Mouse (Mus musculus): ENCODE results near the gene Tef. TPM values are rescaled to one million over a fixed set of nuclear protein-coding genes. Genes with fewer than 3 reads are reported as not detected.

The Tef gene
- polyA plus RNA-seq, 1 experiment = 95.4 TPM

DNA sequence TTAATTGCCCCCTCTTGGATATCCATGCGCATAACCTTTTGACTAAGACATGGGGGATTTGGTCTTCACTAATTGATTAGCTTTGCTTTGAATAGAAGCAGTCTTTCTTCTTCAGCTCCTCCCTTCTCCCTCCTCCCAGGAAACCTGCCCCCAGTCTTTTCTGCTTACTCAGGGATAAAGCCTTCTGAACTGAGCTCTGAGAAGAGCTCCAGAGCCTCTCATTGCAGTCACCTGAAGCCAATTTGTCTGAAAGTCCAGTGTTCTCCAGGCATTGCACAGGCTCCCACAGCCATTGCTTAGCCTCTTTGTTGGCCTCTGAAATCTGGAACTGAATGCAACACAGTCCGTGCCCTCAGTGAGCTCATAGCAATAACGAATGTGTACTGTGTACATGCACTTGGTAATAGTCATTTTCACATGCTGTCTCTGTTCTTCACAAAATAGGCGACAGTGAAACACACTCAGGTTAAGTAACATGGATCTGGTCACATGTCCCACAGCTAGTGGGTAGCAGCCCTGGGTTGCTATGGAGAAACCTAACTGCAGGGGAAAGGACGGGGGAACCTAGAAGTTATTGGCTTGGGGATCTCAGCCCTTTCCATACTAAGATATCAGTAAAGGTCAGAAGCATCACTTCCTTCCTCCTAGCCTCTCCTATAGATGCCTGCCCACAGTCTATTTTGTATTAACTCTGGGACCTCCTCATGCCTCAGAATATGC is 11.9 kb downstream of the Tef start:
- WGBS = 68% methylated on average over 5 of the region's 5 CpGs
- no peak overlapping the region for H3K4me3 ChIP-seq (replicated peaks; ENCODE audit: extremely low read depth, low read depth, low read length)
- peaks cover 15% of the 10 kb centered on the region for H3K4me1 ChIP-seq (ENCODE audit: control insufficient read depth, insufficient read depth, low read length)
- no peak for DNase-seq
- TF ChIP-seq CTCF (IDR thresholded peaks at IDR 0.05; ENCODE audit: insufficient read depth, low read length) (no peak), POLR2A (IDR thresholded peaks at IDR 0.05; ENCODE audit: borderline replicate concordance, extremely low read depth, low read depth, low read length) (no peak)

DNA sequence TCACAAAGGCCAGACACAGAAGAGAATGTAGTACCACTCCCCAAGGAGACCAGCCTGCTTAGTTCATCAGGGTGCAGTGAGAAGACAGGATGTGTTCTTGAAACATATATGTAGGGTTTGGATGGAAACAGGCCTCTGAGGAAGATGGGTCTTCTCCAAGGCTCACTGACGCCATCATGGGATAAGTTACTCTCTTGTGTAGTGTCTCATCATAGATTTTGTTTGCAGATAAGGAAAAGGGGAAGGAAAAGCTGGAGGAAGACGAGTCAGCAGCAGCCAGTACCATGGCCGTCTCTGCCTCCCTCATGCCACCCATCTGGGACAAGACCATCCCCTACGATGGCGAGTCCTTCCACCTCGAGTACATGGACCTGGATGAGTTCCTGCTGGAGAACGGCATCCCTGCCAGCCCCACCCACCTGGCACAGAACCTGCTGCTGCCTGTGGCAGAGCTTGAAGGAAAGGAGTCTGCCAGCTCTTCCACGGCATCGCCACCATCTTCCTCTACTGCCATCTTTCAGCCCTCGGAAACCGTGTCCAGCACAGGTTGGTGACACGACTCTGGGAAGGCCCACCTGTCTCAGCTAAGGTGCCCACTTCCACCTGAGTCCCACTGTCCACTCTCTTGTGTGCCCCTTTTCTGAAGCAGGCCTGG is 12.6 kb downstream of the Tef start:
- H3K4me1 ChIP-seq (ENCODE audit: control insufficient read depth, insufficient read depth, low read length) = peaks cover 10% of the 10 kb centered on the region
- DNase-seq = no peak
- no peak for TF ChIP-seq POLR2A (IDR thresholded peaks at IDR 0.05; ENCODE audit: borderline replicate concordance, extremely low read depth, low read depth, low read length)
- 66% methylated on average over 12 of the region's 12 CpGs for WGBS
- no peak overlapping the region for H3K4me3 ChIP-seq (replicated peaks; ENCODE audit: extremely low read depth, low read depth, low read length)

DNA sequence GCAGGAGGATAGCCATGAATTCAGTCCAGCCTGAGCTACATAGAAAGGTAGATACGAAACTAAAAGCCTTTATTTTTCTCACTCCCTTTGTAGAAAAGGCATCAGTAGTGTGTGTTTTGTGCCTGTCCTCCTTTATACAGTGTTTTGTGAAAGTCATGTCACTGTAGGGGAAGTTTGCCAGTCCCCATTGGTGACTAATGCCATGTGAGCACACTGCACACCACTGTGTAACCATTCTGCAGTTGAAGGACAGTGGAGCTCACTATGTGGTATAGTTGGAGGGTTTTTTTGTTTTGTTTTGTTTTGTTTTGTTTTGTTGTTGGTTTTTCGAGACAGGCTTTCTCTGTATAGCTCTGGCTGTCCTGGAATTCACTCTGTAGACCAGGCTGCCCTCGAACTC is 16.2 kb downstream of the Tef start:
- no peak for TF ChIP-seq POLR2A (IDR thresholded peaks at IDR 0.05; ENCODE audit: borderline replicate concordance, extremely low read depth, low read depth, low read length)
- no peak for TF ChIP-seq CTCF (IDR thresholded peaks at IDR 0.05; ENCODE audit: insufficient read depth, low read length)
- no peak for DNase-seq
- 0 out of 2 replicates have a peak, but pooled peaks cover 2% of the 10 kb centered on the region for H3K4me1 ChIP-seq (ENCODE audit: control insufficient read depth, insufficient read depth, low read length)
- 91% methylated on average over 3 of the region's 3 CpGs for WGBS
- no peak overlapping the region for H3K4me3 ChIP-seq (replicated peaks; ENCODE audit: extremely low read depth, low read depth, low read length)

DNA sequence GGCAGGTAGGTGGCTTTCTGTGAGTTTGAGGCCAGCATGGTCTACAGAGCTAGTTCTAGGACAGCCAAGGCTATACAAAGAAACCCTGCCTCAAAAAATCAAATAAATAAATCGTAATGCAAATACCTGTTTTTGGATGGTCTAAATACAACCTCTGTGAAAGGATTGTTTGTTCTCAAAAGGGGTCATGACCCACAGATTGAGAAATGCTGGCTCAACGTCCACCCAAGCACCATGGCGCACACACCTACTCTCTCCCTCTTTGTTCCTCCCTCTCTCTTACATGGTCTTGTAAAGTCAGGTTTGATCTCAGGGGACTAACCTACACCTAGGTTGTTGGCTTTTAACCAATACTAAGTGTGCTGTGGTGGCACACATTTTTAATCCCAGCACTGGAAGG is 20.4 kb downstream of the Tef start:
- H3K4me3 ChIP-seq (replicated peaks; ENCODE audit: extremely low read depth, low read depth, low read length) = no peak overlapping the region
- no peaks in the 10 kb centered on the region for H3K4me1 ChIP-seq (ENCODE audit: control insufficient read depth, insufficient read depth, low read length)
- TF ChIP-seq POLR2A (IDR thresholded peaks at IDR 0.05; ENCODE audit: borderline replicate concordance, extremely low read depth, low read depth, low read length) (no peak), CTCF (IDR thresholded peaks at IDR 0.05; ENCODE audit: insufficient read depth, low read length) (no peak)
- WGBS = 73% methylated on average over 3 of the region's 3 CpGs
- DNase-seq = no peak

DNA sequence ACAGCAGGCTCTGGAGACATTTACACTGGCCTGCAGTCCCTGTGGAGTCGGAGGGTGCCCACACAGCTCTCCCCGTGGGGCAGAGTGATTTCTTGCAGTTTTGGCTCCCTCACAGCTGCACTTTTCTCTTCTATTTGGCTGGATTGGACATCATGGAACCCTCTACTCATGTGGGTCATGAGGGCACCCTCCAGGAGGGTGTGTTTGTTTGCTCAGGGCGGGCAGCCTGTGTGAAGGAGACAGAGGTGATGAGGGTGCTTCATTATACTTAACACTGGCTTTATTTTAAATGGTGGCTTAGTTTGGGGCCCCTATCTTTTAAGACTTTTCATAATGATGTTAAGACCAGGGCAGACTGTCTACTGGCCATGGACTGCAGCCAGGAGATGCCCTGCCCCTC is 22.6 kb downstream of the Tef start:
- Histone ChIP-seq H3K4me3 (replicated peaks; ENCODE audit: extremely low read depth, low read depth, low read length) (no peak overlapping the region), H3K4me1 (ENCODE audit: control insufficient read depth, insufficient read depth, low read length) (no peaks in the 10 kb centered on the region)
- 57% methylated on average over 3 of the region's 3 CpGs for WGBS
- TF ChIP-seq CTCF (IDR thresholded peaks at IDR 0.05; ENCODE audit: insufficient read depth, low read length) (no peak), POLR2A (IDR thresholded peaks at IDR 0.05; ENCODE audit: borderline replicate concordance, extremely low read depth, low read depth, low read length) (no peak)
- no peak for DNase-seq

DNA sequence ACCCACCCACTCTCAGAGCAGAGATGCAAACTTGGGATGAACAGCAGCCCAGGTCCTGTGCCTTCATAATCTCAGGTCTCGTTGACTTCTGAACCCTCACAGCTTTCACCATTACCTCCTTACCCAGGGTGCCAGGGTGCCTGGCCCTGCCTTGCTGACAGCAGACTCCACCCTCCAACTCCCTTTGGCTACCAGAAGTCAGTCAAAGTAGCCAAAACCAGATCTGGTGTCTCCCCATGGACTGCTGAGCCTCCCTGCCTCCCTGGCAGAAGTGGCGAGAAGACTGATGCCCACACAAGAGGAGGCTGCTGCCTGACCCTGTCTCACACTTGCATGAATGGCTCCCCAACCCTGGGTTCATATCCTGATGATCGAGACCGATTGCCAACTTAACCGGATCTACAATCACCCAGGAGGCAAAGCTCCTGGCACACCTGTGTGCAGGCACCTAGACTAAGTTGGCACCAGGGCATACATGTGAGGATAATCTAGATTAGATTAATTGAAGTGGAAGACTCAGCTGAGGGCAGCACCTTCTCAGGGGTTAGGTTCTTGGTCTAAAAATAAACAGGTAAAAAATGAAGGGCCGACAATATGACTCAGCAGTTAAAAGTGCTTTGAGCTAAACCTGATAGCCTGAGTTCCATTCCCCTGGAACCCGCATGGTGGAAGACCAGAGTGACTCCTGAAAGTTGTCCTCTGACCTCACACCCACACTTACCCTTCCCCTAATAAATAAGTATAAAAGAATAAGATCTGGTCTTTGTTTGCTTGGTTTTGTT is 26.4 kb downstream of the Tef start:
- WGBS = 74% methylated on average over 7 of the region's 7 CpGs
- peaks cover 2% of the 10 kb centered on the region; the same call in 1 of the 2 replicates for H3K4me1 ChIP-seq (ENCODE audit: control insufficient read depth, insufficient read depth, low read length)
- DNase-seq = no peak
- H3K4me3 ChIP-seq (replicated peaks; ENCODE audit: extremely low read depth, low read depth, low read length) = no peak overlapping the region
- TF ChIP-seq CTCF (IDR thresholded peaks at IDR 0.05; ENCODE audit: insufficient read depth, low read length) (no peak), POLR2A (IDR thresholded peaks at IDR 0.05; ENCODE audit: borderline replicate concordance, extremely low read depth, low read depth, low read length) (no peak)

DNA sequence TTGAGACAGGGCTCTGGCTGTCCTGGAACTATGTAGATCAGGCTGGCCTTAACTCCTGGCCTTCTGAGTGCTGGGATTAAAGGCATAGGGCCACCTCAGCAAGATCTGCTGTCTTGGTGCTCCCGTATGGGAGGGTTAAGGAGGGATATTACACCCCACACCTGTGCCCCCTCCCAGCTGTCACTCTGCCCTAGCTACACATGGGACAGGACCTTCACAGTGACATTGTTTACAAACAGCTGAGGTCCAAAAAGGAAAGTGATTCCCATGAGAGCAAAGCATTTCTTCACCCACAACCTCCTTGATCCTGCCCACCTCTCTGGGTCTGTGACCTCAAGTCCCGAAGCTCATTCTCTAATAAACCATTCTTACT is 27.0 kb downstream of the Tef start:
- 69% methylated on average over 2 of the region's 2 CpGs for WGBS
- TF ChIP-seq POLR2A (IDR thresholded peaks at IDR 0.05; ENCODE audit: borderline replicate concordance, extremely low read depth, low read depth, low read length) (no peak), CTCF (IDR thresholded peaks at IDR 0.05; ENCODE audit: insufficient read depth, low read length) (no peak)

DNA sequence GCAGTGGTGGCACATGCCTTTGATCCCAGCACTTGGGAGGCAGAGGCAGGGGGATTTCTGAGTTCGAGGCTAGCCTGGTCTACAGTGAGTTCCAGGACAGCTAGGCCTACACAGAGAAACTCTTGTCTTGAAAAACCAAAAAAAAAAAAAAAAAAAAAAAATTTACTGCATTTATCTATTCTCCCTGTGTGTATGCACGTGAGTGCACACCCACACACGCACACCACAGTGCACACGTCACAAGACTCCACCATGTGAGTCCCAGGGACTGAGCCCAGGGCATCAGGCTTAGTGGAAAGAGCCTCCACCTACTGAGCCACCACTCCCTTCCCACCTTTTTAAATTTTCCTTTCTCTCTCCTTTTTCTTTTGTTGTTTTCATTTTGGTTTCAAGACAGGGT is 28.3 kb downstream of the Tef start:
- no peak for DNase-seq
- peaks cover 2% of the 10 kb centered on the region; the same call in 1 of the 2 replicates for H3K4me1 ChIP-seq (ENCODE audit: control insufficient read depth, insufficient read depth, low read length)
- TF ChIP-seq POLR2A (IDR thresholded peaks at IDR 0.05; ENCODE audit: borderline replicate concordance, extremely low read depth, low read depth, low read length) (no peak), CTCF (IDR thresholded peaks at IDR 0.05; ENCODE audit: insufficient read depth, low read length) (no peak)
- 87% methylated on average over 4 of the region's 4 CpGs for WGBS
- H3K4me3 ChIP-seq (replicated peaks; ENCODE audit: extremely low read depth, low read depth, low read length) = no peak overlapping the region

More for the DNA sequence above, 27.0 kb downstream of the Tef start:
- Histone ChIP-seq H3K4me3 (replicated peaks; ENCODE audit: extremely low read depth, low read depth, low read length) (no peak overlapping the region), H3K4me1 (ENCODE audit: control insufficient read depth, insufficient read depth, low read length) (peaks cover 2% of the 10 kb centered on the region; the same call in 1 of the 2 replicates)
- DNase-seq = no peak

DNA sequence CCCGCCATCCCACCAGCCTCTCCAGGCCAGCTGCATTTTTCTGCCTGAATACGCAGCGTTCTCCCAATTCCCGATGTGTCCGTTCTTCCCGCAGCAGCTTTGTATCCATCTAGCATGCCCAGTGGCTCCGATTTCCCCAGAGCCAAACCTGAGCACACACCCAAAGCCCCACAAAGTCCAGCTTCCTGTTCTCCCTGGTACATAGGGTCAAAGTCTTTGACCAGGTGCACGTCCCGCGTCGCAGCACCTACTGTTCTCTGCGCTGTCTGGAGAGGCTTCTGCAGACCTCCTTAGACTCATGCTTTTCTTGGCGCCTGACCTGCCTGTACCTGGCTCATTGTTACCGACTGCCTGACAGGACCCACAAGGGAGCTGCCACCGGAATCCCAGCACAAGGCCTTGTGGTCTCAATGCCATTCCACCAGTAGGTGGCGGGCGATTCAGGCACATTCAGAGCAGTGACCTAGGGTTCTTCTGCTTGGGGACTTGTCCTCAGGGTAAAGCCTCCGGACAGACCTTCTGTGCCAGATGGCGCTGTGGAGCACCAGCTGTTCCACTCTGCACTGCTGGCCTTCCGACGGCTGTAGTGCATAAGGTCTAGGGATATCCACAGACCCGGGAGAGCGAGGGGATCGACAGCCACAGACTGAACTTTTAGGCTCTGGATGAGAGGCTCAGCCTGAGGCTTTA is 29.1 kb downstream of the Tef start:
- H3K4me3 ChIP-seq (replicated peaks; ENCODE audit: extremely low read depth, low read depth, low read length) = no peak overlapping the region
- WGBS = 16% methylated on average over 24 of the region's 24 CpGs
- peak; percentile 86 for DNase-seq
- peaks cover 2% of the 10 kb centered on the region for H3K4me1 ChIP-seq (ENCODE audit: control insufficient read depth, insufficient read depth, low read length)
- TF ChIP-seq CTCF (IDR thresholded peaks at IDR 0.05; ENCODE audit: insufficient read depth, low read length) (peak; percentile 96), POLR2A (IDR thresholded peaks at IDR 0.05; ENCODE audit: borderline replicate concordance, extremely low read depth, low read depth, low read length) (0 out of 2 replicates have a peak, but pooled peaks have one; percentile 25)

Data from lung, adult 2 months (tissue).